10 mouse cellular contexts compared by ENCODE assay signal in the genomic region with DNA sequence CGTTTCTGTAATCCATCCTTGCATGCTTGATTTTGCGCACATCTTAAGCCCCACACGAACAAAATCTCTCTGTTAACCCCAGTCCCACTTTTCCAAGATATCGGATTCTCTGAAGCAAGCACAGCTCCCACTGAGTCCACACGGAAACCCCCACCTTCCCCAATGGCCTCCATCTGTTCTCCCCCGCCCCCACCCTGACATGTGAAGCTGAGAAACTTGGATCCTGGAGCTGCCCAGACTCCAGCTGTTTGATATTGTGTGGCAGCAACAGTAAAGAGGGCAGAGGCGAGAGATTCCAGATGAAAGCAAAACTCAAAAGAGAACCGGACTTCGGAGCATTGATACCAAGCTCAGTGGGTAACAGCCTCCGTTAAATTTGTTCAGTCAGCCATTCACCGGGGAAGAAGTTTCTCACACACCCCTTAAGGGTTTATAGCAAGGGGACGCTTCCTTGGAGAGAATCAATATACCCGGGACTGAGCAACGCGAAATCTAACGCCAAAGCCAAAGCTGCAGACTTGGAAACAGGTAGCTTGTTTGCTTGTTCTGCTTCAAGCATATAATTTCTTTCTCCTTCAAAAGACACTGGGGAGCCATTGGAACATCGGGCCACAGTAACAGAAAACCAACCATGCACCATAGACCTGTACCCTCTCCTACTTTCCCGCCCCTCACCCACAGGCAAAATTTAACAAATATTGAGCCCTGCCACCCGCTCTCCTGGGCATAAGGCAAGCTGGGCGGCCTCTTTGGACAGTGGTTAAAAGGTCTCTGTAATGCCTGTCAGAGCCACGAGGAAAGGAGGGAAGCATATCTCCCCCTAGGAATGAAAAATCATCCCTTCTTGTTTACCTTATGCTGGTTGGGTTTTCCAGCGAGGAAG. TPM values are rescaled to one million over a fixed set of nuclear protein-coding genes. Genes with fewer than 3 reads are reported as not detected.
DNase-seq lines count a peak whose midpoint lies in the region; ATAC-seq and TF ChIP-seq lines count a peak whose summit lies in the region.
"Had no signal": no experiment of that assay in that cellular context is flagged by ENCODE, and none has a peak within 500 bp of the region (broad histone marks: within the 10 kb centered on the region; RNA-seq: fewer than 3 reads in every experiment).

No protein-coding gene starts in this region.

- H3K27ac ChIP-seq in cerebellum, adult 2 months (ENCODE audit: insufficient read depth, low read length): peak overlapping the region; percentile 41
- H3K27ac ChIP-seq in limb, embryonic 13.5 days: peak overlapping the region; percentile 55; the same call in 1 of the 2 replicates
- H3K27ac ChIP-seq in stomach, embryonic 15.5 days: no peak overlapping the region
- no peak overlapping the region for H3K27ac ChIP-seq in liver, postnatal 0 days (ENCODE audit: low read depth)

- peak in 1 of 2 experiments; percentile 31 for DNase-seq in cerebellum, adult 2 months
- DNase-seq in cerebellum, adult 9-11 months: no peak
- peak; percentile 59 for DNase-seq in left cerebral cortex, postnatal 4 days
- no peak for DNase-seq in left cerebral cortex, postnatal 14 days (ENCODE audit: low spot score in 2 of 2)
- DNase-seq in liver, postnatal 0 days: no peak
- DNase-seq in layer of hippocampus, adult 9-10 months (ENCODE audit: low spot score): no peak
- DNase-seq: cerebellum, adult 11 months; thymus, adult 18-20 months had no signal

- no peak for TF ChIP-seq CTCF in cerebellum, adult 2 months (IDR thresholded peaks at IDR 0.05; ENCODE audit: borderline replicate concordance, insufficient read depth, low read depth, low read length)
- TF ChIP-seq CTCF in liver, postnatal 0 days (IDR thresholded peaks at IDR 0.05; ENCODE audit: low read depth): no peak

- 16% methylated on average over 22 of the region's 22 CpGs for WGBS in cerebellum, adult 2 months
- WGBS in limb, embryonic 13.5 days: 24% methylated on average over 22 of the region's 22 CpGs
- WGBS in stomach, embryonic 15.5 days: 41% methylated on average over 22 of the region's 22 CpGs
- WGBS in liver, postnatal 0 days (ENCODE audit: insufficient replicate concordance): 65% methylated on average over 22 of the region's 22 CpGs

- H3K27me3 ChIP-seq in cerebellum, adult 2 months (ENCODE audit: control insufficient read depth, insufficient read depth, low read length): no peaks in the 10 kb centered on the region
- no peaks in the 10 kb centered on the region for H3K27me3 ChIP-seq in limb, embryonic 13.5 days
- no peaks in the 10 kb centered on the region for H3K27me3 ChIP-seq in stomach, embryonic 15.5 days (replicated peaks)
- H3K27me3 ChIP-seq in liver, postnatal 0 days (ENCODE audit: insufficient read depth, low read length): peaks cover 5% of the 10 kb centered on the region; the same call in 1 of the 2 replicates

- peak overlapping the region; percentile 43; the same call in 1 of the 2 replicates for H3K9ac ChIP-seq in limb, embryonic 13.5 days
- no peak overlapping the region for H3K9ac ChIP-seq in stomach, embryonic 15.5 days
- no peak overlapping the region for H3K9ac ChIP-seq in liver, postnatal 0 days (replicated peaks)

- ATAC-seq in limb, embryonic 13.5 days (ENCODE audit: low FRiP score, low read depth): peak; percentile 74
- ATAC-seq in stomach, embryonic 15.5 days (ENCODE audit: insufficient read depth, low FRiP score, low read depth): no peak
- no peak for ATAC-seq in liver, postnatal 0 days

- peak overlapping the region; percentile 62 for H3K4me2 ChIP-seq in limb, embryonic 13.5 days (replicated peaks)
- peak overlapping the region; percentile 22; the same call in 1 of the 2 replicates for H3K4me2 ChIP-seq in stomach, embryonic 15.5 days
- H3K4me2 ChIP-seq in liver, postnatal 0 days (ENCODE audit: low read depth, low read length): no peak overlapping the region

- intact Hi-C loops in left cerebral cortex, postnatal 4 days (cut with DNase I): loop anchor here (10.0 kb wide), 1 partner anchor 109 kb away; no protein-coding TSS in a partner anchor
- intact Hi-C loops in left cerebral cortex, postnatal 14 days (cut with DNase I): no loop called here

- peaks cover 4% of the 10 kb centered on the region; the same call in 1 of the 2 replicates for H3K4me1 ChIP-seq in cerebellum, adult 2 months (ENCODE audit: control insufficient read depth, insufficient read depth, low read length)
- H3K4me1 ChIP-seq in limb, embryonic 13.5 days: peaks cover 21% of the 10 kb centered on the region
- H3K4me1 ChIP-seq in stomach, embryonic 15.5 days: no peaks in the 10 kb centered on the region
- no peaks in the 10 kb centered on the region for H3K4me1 ChIP-seq in liver, postnatal 0 days (ENCODE audit: insufficient read depth)

- peak overlapping the region; percentile 25 for H3K4me3 ChIP-seq in cerebellum, adult 2 months (replicated peaks; ENCODE audit: insufficient read depth, low read depth, low read length)
- H3K4me3 ChIP-seq in limb, embryonic 13.5 days: peak overlapping the region; percentile 25
- H3K4me3 ChIP-seq in stomach, embryonic 15.5 days (replicated peaks): no peak overlapping the region; the same call in 1 of the 2 replicates
- no peak overlapping the region for H3K4me3 ChIP-seq in liver, postnatal 0 days (ENCODE audit: low read depth, low read length)

- H3K9me3 ChIP-seq in limb, embryonic 13.5 days: no peaks in the 10 kb centered on the region
- H3K9me3 ChIP-seq in stomach, embryonic 15.5 days: no peaks in the 10 kb centered on the region
- no peaks in the 10 kb centered on the region for H3K9me3 ChIP-seq in liver, postnatal 0 days (ENCODE audit: low read length)

- no peak for TF ChIP-seq POLR2A in cerebellum, adult 2 months (IDR thresholded peaks at IDR 0.05; ENCODE audit: borderline replicate concordance, insufficient read depth, low read length)

- H3K36me3 ChIP-seq in limb, embryonic 13.5 days: no peaks in the 10 kb centered on the region
- no peaks in the 10 kb centered on the region for H3K36me3 ChIP-seq in stomach, embryonic 15.5 days
- H3K36me3 ChIP-seq in liver, postnatal 0 days (replicated peaks; ENCODE audit: insufficient read depth, low read length): no peaks in the 10 kb centered on the region

- TF ChIP-seq EP300 in liver, postnatal 0 days (IDR thresholded peaks at IDR 0.05; ENCODE audit: low read depth): no peak

RNA-seq across cellular contexts. Expression of a gene that starts 6.9 kb away (rescaled TPM):
- 37.9 and 43.6 TPM in 2 replicates for polyA plus RNA-seq in cerebellum, adult 2 months (2012; rRNA removed)
- 10 to 100 TPM; 20.0 to 22.4 TPM for total RNA-seq in left cerebral cortex, postnatal 4 days (2021)
- total RNA-seq in left cerebral cortex, postnatal 14 days (2021): 10 to 100 TPM; 19.5 to 23.9 TPM
- polyA plus RNA-seq in limb, embryonic 13.5 days (2015; fragmentation: Nextera tagmentation; extraction: Ambion mirVana): 58.7 and 63.5 TPM in 2 replicates
- 12.6 and 14.0 TPM in 2 replicates for polyA plus RNA-seq in stomach, embryonic 15.5 days (2015; fragmentation: Nextera tagmentation; extraction: Ambion mirVana)
- polyA plus RNA-seq in liver, postnatal 0 days (2015; fragmentation: Nextera tagmentation; extraction: Ambion mirVana): 0.14 and 0.17 TPM in 2 replicates

Comparison
In these comparisons a context has a peak if more than half of its experiments do, and no peak if none do; other contexts are left out.
1. H3K27ac ChIP-seq: peak in cerebellum, adult 2 months (single experiment) and limb, embryonic 13.5 days (single experiment); none in stomach, embryonic 15.5 days (single experiment) and liver, postnatal 0 days (single experiment).
2. H3K4me3 ChIP-seq: peak in cerebellum, adult 2 months (single experiment) and limb, embryonic 13.5 days (single experiment); none in stomach, embryonic 15.5 days (single experiment) and liver, postnatal 0 days (single experiment).
3. RNA of a gene that starts 6.9 kb away (polyA plus RNA-seq): 58.7 to 63.5 TPM in limb, embryonic 13.5 days, 37.9 to 43.6 TPM in cerebellum, adult 2 months and 12.6 to 14.0 TPM in stomach, embryonic 15.5 days; 0.14 to 0.17 TPM in liver, postnatal 0 days; every median in the first group is over 10 times any median in the second.